Mouse (Mus musculus) A20 (cell line): ENCODE data around the gene Skp2.
A peak's percentile ranks its signal among the peaks of the same experiment; 100 is the strongest.

Source experiments
- DNase-seq: peaks from one replicate; pipeline ENCODE4 v3.0.0-alpha.2; 2011; ENCODE audit warnings: low read depth, low spot score

The Skp2 gene

DNA sequence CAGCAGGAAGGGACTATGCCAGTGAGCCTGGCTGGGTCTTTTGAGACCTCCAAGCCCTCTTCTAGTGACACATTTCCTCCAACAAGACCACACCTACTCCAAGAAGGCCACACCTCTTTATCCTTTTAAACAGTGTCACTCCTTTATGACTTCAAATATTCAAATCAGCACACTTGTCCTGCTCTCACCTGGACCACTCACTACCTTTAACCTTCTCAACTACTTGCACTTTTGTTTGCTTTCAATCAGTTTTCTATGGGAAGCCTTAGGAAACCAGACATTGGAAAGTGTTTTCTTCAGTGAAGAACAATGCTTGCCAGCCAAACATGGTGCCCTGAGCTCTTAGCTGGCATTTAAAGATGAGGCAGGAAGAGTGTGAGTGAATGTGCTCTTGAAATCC lies at the start of gene Skp2:
Gene Skp2, minus strand, starts transcription at position 101 of the 400 bp plus-strand sequence.
- no peak for DNase-seq

GRCm38 (mm10) chr15:9198421-9198820 lies 43.2 kb upstream of the Skp2 start:
- peak; percentile 35 for DNase-seq

DNA sequence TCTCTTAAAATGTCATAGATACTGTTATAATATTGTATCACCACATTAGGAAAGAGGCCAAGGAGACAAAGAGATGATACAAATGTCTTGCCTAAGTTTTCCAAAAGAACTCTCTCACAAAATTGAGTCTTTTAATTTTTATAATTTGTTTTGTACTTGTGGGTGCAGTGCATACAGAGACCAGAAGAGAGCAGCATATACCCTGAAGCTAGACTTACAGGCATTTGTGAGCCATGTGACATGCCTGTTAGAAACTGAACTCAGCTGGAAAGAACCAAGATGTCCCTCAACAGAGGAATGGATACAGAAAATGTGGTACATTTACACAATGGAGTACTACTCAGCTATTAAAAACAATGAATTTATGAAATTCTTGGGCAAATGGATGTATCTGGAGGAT lies 37.5 kb upstream of the Skp2 start:
- DNase-seq = peak; percentile 34

GRCm38 (mm10) chr15:9189796-9190195 lies 34.6 kb upstream of the Skp2 start:
- no peak for DNase-seq

DNA sequence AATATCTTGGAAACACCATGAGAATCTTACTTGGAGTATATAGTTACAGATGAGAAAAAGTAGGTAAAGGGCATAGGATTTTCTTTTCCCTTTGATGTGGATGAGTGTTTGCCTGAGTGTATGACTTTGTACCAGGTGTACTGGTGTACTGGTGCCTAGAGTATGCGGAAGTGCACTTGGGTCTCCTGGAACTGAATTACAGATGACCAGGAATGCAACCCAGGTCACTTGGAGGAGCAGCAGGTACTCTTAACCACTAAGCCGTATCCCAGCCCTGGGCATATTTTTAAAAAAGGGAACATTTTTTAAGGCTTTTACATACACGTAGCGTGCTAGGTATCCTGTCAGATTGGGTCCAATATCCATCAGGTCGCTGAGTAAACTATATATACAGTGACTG lies 28.8 kb upstream of the Skp2 start:
- no peak for DNase-seq

DNA sequence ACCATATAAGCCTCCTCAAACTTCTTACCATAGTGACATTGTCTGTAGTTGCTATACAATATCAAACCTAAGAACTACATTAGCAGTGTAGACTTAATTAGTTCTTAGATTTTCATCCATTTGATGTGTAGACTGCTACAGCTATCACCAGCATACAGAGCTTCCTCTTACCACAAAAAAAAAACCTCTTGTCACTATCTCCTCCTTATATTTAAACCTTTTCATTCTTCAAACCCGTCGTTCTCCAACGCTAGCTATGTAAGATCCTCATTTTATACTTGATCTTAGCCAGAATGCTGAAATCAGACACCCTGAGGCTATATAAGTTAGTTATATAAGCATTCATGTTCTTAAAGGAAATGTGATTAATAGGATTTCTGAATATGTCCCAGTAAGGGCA lies 21.8 kb upstream of the Skp2 start:
- no peak for DNase-seq

- no peak for DNase-seq
These were observed 8.9 kb upstream of the Skp2 start for GRCm38 (mm10) chr15:9164125-9164524.

GRCm38 (mm10) chr15:9162557-9163070 lies 7.4 kb upstream of the Skp2 start:
- no peak for DNase-seq

- DNase-seq = no peak
These were observed 14.5 kb downstream of the Skp2 start for GRCm38 (mm10) chr15:9140684-9141171.

GRCm38 (mm10) chr15:9140252-9140680 lies 15.0 kb downstream of the Skp2 start, which contains the start of gene Lmbrd2:
Gene Lmbrd2, plus strand, starts transcription at chr15:9140550.
- peak; percentile 95 for DNase-seq

- peak; percentile 19 for DNase-seq
These were observed 15.8 kb downstream of the Skp2 start for GRCm38 (mm10) chr15:9139447-9139846.

DNA sequence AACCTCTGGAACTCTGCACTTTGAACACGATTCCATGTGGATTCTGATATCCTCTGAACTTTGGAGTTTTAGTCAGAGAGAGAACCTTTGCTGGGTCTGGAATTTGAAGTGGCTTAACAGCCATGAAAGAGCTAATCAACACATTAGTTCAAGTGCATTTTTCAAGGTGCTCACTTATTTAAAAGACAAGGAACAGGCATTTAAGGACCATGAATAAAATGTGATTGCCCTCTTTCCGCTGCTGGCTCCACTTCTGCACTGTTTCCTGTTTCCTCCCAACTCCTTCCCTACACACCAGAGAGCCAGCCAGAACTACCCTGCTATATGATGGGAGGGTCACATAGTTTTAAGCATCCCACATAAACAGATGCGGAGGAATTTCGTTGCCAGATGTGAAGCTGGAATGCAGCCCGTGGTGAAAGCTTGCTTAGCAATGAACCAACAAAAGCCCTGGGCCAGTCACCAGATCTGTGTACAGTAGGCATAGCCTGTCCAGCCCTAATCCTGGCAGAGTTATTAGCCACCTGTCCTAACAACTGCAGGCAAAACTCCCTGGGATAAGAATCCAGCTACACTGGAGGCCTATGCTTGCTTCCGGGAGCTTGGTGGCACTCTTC lies 20.2 kb downstream of the Skp2 start:
- DNase-seq = no peak

DNA sequence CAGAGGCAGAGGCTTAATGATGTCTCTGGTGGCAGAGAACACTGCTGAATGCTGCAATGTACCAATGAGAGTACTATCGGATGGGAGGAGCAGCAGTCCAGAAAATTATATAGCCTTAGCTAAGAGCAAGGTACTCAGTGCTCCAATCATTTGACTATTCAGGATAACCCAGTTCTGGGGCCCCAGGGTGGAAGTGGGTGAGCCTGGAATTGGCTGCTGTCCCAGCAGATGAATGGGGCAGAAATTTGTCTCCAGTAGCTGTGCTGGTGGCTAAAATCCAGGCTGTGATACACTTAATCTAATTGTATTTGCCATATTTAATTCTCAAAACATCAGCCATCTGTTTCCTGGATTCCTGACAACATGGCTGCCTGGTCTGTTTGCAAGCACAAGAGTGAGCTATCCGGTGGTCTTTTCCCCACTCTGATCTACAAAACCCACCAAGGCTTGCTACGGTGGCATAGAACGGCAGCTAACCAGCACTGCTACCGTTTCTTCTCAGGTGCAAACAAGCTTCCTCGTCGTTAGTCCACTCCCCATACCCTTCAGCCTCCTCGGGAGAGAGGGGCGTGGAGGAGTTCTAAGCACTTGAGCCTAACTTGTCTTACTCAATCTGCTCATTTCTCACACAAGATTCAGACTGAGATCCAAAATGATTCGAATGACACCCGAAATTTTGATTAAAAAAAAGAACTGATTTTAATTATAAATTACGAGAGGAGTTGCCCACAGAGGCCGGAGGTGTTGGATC lies 22.4 kb downstream of the Skp2 start:
- no peak for DNase-seq

GRCm38 (mm10) chr15:9131499-9131888 lies 23.7 kb downstream of the Skp2 start:
- no peak for DNase-seq

GRCm38 (mm10) chr15:9130772-9131498 lies 24.3 kb downstream of the Skp2 start:
- DNase-seq = no peak

- no peak for DNase-seq
These were observed 28.0 kb downstream of the Skp2 start for GRCm38 (mm10) chr15:9127051-9127791.

- DNase-seq = no peak
These were observed 30.4 kb downstream of the Skp2 start for GRCm38 (mm10) chr15:9124856-9125255.

DNA sequence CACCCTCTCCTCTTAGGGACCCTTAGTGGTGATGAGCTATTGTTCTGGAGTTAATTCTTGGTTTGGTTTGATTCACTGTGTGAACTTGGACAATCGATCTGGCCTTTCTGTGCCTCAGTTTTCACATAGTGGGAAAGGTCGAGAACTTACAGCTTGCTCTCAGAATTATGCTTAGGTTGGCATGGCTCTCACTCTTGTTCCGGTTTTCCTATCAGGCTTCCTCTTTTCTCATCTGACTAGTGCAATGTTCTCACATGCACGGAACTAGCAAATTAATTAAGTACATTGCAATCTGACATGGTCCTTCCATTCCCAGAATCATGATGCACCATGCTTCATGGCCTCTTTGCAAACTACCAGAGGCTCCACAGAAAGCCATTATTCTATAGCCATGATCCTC lies 32.2 kb downstream of the Skp2 start:
- no peak for DNase-seq

- DNase-seq = peak; percentile 57
These were observed 35.1 kb downstream of the Skp2 start for GRCm38 (mm10) chr15:9120081-9120480.

GRCm38 (mm10) chr15:9118852-9119251 lies 36.4 kb downstream of the Skp2 start:
- no peak for DNase-seq

GRCm38 (mm10) chr15:9114599-9114998 lies 40.6 kb downstream of the Skp2 start:
- no peak for DNase-seq
